Mouse (Mus musculus): Measurements from ENCODE around the gene Rhobtb3.
A peak's percentile ranks its signal among the peaks of the same experiment; 100 is the strongest.
"Not testable (repeated sequence)": the region's sequence is repeated elsewhere in the genome, so short reads cannot be mapped to it uniquely, and the experiment has no call there.

Gene Rhobtb3

DNA sequence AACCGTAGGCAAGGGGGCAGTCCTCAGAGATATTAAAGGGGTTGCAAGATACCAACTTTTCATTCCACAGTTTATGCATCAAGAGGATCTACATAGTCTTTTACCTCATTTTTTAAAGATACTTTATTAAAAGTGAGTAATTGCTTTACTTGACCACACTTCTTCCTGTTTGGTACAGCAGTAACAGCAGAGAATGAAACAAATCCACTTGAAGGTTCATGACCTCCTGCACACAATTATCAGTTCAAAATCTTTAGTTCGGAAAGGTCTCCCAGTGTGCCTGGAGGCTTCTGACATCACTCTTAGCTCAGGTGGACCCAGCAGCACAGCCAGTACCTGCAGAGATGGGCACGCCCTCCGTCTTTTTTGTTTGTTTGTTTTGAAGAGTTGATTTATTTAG lies 91.7 kb downstream of the Rhobtb3 start:
- no peak for DNase-seq (ENCODE audit: extremely low spot score, low read depth, low spot score)

GRCm38 (mm10) chr13:75847027-75847426 lies 96.7 kb downstream of the Rhobtb3 start:
- DNase-seq (ENCODE audit: extremely low spot score, low read depth, low spot score) = no peak

- DNase-seq (ENCODE audit: extremely low spot score, low read depth, low spot score) = no peak
Measured at GRCm38 (mm10) chr13:75845519-75846166, 98.1 kb downstream of the Rhobtb3 start.

DNA sequence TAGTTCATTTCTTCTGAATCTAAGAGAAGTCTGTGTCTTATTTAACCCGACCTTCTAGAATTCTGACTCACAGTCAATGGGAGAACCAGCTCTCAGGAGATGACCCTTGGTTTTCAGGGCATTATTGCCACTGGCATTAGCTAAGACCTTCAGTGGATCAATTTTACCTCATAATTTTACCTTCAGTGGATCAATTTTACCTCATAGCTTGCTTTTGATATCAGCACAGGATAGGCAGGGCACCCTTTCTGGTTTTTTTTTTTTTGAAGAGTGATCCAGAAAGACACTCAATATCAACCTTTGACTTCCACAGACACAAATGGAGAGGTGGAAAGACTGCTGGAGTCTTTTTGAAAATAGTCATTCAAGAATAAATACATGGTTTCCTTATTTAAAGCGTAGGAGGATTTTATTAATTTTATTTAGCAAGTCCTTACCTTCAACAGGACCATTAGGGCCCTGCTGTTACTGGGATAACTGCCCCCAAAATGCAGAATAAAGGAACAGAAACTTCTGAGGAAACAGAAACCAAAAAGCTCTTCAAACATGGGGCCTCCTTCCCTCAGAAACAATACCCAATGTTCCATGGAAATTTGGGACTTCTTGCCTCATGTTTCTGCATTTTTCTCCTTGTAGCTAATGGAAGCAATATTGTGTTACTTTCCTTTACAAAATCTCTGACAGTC lies 98.7 kb downstream of the Rhobtb3 start:
- no peak for DNase-seq (ENCODE audit: extremely low spot score, low read depth, low spot score)

- no peak for DNase-seq (ENCODE audit: extremely low spot score, low read depth, low spot score)
Measured at GRCm38 (mm10) chr13:75843993-75844683, 99.6 kb downstream of the Rhobtb3 start.

DNA sequence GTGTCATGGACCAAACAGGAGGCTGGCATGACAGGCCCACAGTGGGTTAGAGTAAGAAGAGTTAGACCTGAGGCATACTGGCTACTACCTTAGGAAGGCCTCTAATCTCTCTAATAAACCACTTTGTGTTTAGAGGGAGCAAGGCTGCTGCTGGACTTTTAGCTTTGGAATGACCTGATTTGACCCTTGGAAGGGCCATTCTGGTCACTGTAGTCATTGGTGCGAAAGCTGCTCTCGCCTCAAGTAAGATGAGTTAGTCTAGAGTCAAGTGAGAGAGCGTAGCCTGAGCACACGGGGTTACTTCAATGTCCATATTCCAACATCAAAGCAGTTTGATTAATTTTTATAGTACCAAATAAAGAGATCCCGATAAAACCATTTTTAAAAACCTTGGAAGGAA lies 100.4 kb downstream of the Rhobtb3 start:
- DNase-seq (ENCODE audit: extremely low spot score, low read depth, low spot score) = no peak

- DNase-seq (ENCODE audit: extremely low spot score, low read depth, low spot score) = no peak
Measured at GRCm38 (mm10) chr13:75841950-75842349, 101.8 kb downstream of the Rhobtb3 start.

- DNase-seq (ENCODE audit: extremely low spot score, low read depth, low spot score) = no peak
Measured at GRCm38 (mm10) chr13:75840752-75841285, 102.9 kb downstream of the Rhobtb3 start.

DNA sequence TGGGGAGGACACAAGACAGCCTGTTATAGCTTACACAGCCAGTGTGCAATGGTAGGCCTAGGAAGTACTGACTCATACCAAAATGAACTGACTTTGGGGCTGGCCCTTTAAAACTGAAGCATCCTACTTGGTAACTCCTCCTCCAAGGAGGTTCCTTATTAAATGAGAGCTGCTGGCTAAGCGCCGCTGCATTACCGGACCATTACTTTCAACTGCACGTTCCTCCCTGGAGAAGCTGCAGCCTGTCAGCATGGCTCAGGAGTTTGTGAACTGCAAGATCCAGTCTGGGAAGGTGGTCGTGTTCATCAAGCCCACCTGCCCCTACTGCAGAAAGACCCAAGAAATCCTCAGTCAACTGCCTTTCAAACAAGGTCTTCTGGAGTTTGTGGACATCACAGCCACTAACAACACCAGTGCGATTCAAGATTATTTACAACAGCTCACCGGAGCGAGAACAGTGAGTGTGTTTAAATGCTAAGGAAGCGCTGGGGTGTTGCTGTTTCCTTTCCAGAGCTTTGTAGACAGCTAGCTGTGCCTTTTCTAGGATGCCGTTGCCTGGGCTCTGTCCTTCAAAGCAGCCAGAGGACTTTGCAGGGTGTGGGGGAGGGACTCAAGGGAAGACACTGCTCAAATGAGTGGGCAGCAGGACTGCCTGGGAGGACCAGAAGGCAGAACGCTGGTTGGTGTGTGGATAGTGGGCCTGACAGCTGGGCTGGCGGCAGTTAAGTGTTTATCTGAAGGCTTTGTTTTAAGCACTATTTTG lies 103.8 kb downstream of the Rhobtb3 start, which contains the start of gene Glrx:
Gene Glrx (plus strand): TSS at position 150 of the 763 bp plus-strand sequence.
- peak; percentile 35 for DNase-seq (ENCODE audit: extremely low spot score, low read depth, low spot score)

- no peak for DNase-seq (ENCODE audit: extremely low spot score, low read depth, low spot score)
Measured at GRCm38 (mm10) chr13:75838506-75838905, 105.2 kb downstream of the Rhobtb3 start.

- DNase-seq (ENCODE audit: extremely low spot score, low read depth, low spot score) = no peak
Measured at GRCm38 (mm10) chr13:75835461-75835860, 108.3 kb downstream of the Rhobtb3 start.

DNA sequence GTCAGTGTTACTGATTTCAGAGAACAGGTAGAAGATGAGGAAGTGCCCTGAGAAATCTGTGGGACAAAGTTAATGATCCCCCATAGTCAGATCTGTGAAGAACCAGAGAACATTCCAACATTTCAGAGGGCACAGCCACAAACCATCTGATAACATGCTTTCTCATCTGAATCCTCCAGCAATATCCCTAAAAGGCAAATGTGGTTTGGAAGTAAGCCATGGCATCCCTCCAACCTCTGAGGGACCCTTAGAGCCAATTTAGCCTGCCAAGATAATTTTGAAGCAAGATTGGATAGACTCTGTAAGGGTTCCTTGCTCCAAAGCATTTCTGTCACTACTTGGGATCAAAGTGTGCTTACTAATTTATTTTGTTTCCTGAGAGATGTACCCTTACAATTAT lies 110.2 kb downstream of the Rhobtb3 start:
- DNase-seq (ENCODE audit: extremely low spot score, low read depth, low spot score) = no peak

- DNase-seq (ENCODE audit: extremely low spot score, low read depth, low spot score) = no peak
Measured at GRCm38 (mm10) chr13:75832697-75833096, 111.0 kb downstream of the Rhobtb3 start.

- DNase-seq (ENCODE audit: extremely low spot score, low read depth, low spot score) = no peak
Measured at GRCm38 (mm10) chr13:75831710-75832109, 112.0 kb downstream of the Rhobtb3 start.

GRCm38 (mm10) chr13:75830708-75831107 lies 113.0 kb downstream of the Rhobtb3 start:
- no peak for DNase-seq (ENCODE audit: extremely low spot score, low read depth, low spot score)

DNA sequence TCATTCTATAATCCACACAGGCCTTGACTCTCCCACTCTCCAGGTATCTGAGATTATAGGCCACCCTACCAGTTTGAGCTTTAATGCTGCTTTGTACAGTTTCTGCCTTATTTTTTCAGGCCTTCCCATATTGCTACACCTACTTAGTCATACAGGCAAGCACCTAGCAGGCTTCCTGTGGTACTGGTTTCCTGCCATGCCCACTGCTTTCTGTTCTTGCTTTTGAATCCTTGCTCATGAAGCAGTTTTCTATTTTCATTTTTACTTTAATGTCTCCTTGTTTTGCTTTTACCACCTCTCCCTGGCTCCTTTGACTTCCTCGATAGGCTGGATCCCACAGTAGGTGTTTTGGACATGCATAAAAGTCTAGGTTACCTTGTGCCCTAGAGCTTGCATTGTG lies 118.3 kb downstream of the Rhobtb3 start:
- no peak for DNase-seq (ENCODE audit: extremely low spot score, low read depth, low spot score)

GRCm38 (mm10) chr13:75824611-75825319 lies 119.0 kb downstream of the Rhobtb3 start:
- DNase-seq (ENCODE audit: extremely low spot score, low read depth, low spot score) = no peak

GRCm38 (mm10) chr13:75823201-75823600 lies 120.5 kb downstream of the Rhobtb3 start:
- DNase-seq (ENCODE audit: extremely low spot score, low read depth, low spot score) = no peak

DNA sequence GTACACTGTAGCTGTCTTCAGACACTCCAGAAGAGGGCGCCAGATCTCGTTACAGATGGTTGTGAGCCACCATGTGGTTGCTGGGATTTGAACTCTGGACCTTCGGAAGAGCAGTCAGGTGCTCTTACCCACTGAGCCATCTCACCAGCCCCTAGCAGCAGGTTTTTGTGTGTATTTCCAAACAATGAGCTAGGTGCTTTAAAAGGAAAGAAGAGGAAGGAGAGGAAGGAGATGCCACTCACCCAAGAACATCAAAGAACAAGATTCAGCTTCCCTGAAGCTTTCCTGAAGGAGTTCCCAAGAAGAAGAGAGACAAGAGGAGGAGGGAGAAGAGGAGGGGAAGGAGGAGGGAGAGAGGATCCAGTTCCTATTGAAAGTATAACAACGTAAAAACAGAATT lies 121.4 kb downstream of the Rhobtb3 start:
- not testable (repeated sequence) for DNase-seq (ENCODE audit: extremely low spot score, low read depth, low spot score)

- DNase-seq (ENCODE audit: extremely low spot score, low read depth, low spot score) = no peak
Measured at GRCm38 (mm10) chr13:75819898-75820297, 123.8 kb downstream of the Rhobtb3 start.
